Mouse (Mus musculus): ENCODE measurements around the gene Rnf150. TPM values are rescaled to one million over a fixed set of nuclear protein-coding genes. Genes with fewer than 3 reads are reported as not detected.

Rnf150 gene
- polyA plus RNA-seq, 3 experiments from 2014 or later: not detected

Other genes starting within 250 kb of the Rnf150 start
- gene Zfp330, start 89.2 kb upstream of the Rnf150 start, polyA plus RNA-seq (2017; shearing (Covaris generic)): 10 to 100 TPM; 61.2 to 81.9 (median 65.3) TPM

All from inflammation-experienced regulatory T-cells, adult 6 months (primary cell).